Mouse (Mus musculus): ENCODE measurements at regions not wholly inside any gene's neighbourhood (a gene's known extent, or its start where the extent isn't known, plus 50 kb on each side); places are given as distances from the start of the nearest gene placed in this dataset.
"Not testable (repeated sequence)": the region's sequence is repeated elsewhere in the genome, so short reads cannot be mapped to it uniquely, and the experiment has no call there.

- DNase-seq; H3K27ac ChIP-seq; H3K4me3 ChIP-seq; intact Hi-C loops (cut with DNase I): not testable (repeated sequence)
Measured at GRCm38 (mm10) chr15:19242962-19243361, 424.2 kb downstream of the Cdh10 start.

DNA sequence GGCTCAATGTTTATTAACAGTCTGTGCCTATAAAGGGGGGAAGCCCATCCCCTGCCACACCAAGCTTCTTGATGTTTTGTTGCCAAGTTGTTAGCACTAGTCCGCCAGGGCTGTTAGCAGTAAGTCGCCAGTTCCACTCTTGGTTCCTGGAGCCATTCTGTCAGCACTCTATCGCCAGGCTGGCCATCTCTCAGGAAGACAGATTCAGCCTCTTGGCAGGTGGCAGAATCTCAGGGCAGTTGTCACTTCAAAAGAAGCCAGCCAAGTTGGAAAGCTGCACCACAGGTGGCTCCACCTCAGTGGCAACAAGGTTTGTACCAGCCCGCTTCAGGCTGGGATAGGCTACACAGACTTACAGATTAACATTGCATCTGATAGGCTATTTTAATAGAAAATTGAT lies 428.7 kb downstream of the Cdh10 start:
- TF ChIP-seq CTCF (IDR thresholded peaks at IDR 0.05) = no peak
- DNase-seq = no peak
- Histone ChIP-seq H3K27ac (no peak overlapping the region), H3K4me3 (no peak overlapping the region)
- intact Hi-C loops (cut with DNase I) = no loop called here

DNA sequence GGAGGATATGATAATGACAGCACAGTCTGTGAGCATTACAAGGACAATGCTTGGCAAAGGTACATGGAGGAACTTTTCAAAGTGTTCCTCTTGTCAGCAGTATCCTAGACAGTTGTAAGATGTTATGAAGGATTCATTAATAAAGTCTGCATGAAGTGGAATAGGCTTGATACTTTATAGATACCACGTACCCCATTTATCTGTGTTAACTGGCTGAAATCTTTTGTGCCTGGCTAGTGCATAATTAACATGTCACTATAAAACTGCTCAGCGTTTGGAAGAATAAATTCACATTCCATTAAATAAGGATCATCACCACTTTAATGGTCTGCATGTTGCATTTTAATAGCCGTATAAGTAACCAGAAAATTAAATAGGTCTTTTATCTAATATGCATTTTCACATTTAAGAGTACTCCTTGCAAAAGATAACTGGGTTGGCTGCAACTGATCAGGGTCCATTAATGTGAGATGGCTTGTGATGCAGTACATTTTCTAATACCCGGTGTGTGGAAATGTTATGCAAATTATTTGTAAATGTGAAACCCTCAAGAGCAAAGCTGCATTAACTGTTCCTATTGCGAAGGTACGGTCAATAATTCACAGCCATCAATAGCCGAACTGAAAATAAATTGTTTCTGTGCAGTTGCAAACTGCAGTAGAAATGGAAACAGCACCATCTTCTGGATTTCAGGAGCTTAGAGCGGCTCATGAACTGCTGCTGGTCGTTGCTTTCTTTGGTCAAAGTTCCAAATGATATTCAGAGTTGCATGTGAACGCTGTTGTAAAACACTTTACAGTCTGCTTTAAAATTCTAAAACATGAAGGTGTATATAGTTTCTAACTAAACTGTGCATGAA lies 457.4 kb downstream of the Cdh10 start:
- no peak for DNase-seq
- intact Hi-C loops (cut with DNase I) = loop anchor here (1.0 kb wide), 1 partner anchor 455 kb away; no protein-coding TSS in a partner anchor
- H3K4me3 ChIP-seq = peak overlapping the region; percentile 35
- H3K27ac ChIP-seq = no peak overlapping the region
- peak; percentile 74 for TF ChIP-seq CTCF (IDR thresholded peaks at IDR 0.05)

DNA sequence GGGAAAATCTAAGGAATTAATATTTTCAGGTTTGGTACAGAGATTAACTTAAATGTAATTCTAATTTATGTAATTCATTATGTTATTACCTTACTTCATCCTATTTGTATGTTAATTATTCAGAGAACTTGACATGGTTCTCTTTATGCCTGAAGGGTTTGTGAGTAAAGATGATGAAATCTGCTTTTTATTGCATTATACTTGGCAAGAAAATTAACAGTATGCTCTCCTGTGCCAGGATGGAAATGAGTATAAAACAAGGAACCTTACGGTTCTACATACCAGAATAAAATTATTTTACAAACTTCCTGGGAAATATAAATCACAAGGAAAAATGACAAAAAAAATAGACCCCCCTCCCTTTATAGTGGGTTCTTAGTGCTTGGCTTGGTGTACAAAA lies 497.6 kb downstream of the Cdh10 start:
- intact Hi-C loops (cut with DNase I) = no loop called here

DNA sequence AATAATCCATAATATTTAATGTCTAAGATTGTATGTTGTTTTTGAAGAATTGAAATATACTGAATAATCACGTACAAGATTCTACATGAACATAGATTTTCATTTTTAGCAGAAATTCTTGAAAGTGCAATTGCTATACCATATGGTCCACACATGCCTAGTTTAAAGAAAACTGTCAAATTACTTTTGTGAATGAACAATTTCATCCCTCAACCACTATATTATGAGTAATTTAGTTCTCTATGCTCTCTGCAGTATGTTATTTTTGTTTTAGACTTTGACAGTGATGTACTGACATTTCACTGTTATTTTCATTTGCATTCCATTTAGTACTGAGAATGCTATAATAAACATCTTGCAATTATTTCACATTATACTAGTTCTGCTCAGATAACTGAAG lies 537.6 kb downstream of the Cdh10 start:
- DNase-seq = no peak
- intact Hi-C loops (cut with DNase I) = no loop called here

More for the DNA sequence above, 497.6 kb downstream of the Cdh10 start:
- TF ChIP-seq CTCF (IDR thresholded peaks at IDR 0.05) = no peak
- Histone ChIP-seq H3K27ac (no peak overlapping the region), H3K4me3 (no peak overlapping the region)
- DNase-seq = no peak

DNA sequence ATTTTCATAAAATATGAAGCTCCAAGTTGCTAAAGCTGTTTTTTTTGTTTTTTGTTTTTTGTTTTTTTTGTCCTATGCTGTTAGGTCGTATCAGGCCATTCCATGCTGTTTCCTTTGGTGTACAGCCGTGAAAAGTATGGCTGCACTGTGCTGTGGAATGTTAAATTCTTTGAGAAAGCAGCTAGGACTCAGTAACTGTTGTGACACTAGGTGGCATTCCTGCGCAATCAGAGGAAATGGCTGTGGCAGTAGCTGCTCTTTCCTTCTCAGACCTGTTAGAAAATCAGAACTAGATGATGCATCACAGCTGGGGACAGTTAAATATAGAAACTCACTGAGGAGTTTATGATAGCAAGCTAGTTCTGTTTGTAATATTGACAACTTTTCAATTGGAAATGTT lies 541.9 kb downstream of the Cdh10 start:
- intact Hi-C loops (cut with DNase I) = no loop called here
- DNase-seq = no peak
- H3K27ac ChIP-seq = no peak overlapping the region
- H3K4me3 ChIP-seq = no peak overlapping the region
- no peak for TF ChIP-seq CTCF (IDR thresholded peaks at IDR 0.05)

More for the DNA sequence above, 537.6 kb downstream of the Cdh10 start:
- no peak for TF ChIP-seq CTCF (IDR thresholded peaks at IDR 0.05)
- Histone ChIP-seq H3K27ac (no peak overlapping the region), H3K4me3 (no peak overlapping the region)

DNA sequence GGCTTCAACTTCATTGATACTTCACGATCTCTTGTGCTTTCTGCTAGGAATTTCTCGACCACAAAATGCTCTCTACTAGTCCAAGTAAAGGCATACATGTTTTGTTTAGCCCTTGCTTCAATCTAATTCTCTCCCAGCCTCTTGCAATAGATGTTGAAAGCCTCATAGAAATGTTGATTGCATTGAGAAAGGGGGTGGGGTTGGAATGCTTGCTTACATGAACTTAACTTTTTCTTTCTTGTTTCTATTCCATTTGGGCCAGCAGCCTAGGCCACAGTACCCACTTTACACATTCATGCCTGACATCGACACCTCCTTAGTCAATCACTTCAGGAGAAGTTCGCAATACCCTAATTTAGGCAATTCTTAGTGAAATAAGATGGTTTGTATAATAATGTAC lies 571.2 kb downstream of the Cdh10 start:
- DNase-seq = no peak
- H3K4me3 ChIP-seq = no peak overlapping the region
- intact Hi-C loops (cut with DNase I) = no loop called here
- H3K27ac ChIP-seq = no peak overlapping the region
- no peak for TF ChIP-seq CTCF (IDR thresholded peaks at IDR 0.05)

- no peak for TF ChIP-seq CTCF (IDR thresholded peaks at IDR 0.05)
- intact Hi-C loops (cut with DNase I) = no loop called here
Measured at GRCm38 (mm10) chr15:19391250-19391982, 572.7 kb downstream of the Cdh10 start.

GRCm38 (mm10) chr15:19395681-19396080 lies 576.9 kb downstream of the Cdh10 start:
- Histone ChIP-seq H3K27ac (no peak overlapping the region), H3K4me3 (no peak overlapping the region)
- no peak for TF ChIP-seq CTCF (IDR thresholded peaks at IDR 0.05)
- intact Hi-C loops (cut with DNase I) = no loop called here
- DNase-seq = no peak

More at GRCm38 (mm10) chr15:19391250-19391982, 572.7 kb downstream of the Cdh10 start:
- no peak overlapping the region for H3K4me3 ChIP-seq
- DNase-seq = no peak
- no peak overlapping the region for H3K27ac ChIP-seq

Measured in gastrocnemius, adult 2 months (tissue).